Mouse (Mus musculus) liver, postnatal 0 days (tissue): ENCODE data around the gene Tmtc1.
A peak's percentile ranks its signal among the peaks of the same experiment; 100 is the strongest.

ENCODE experiments used
- CTCF ChIP-seq: sonication (generic); IDR thresholded peaks from 2 replicates; pipeline ENCODE4 v1.5.1; 2016; ENCODE audit warnings: antibody characterized with exemption, low read depth
- EP300 ChIP-seq: IDR thresholded peaks from 2 replicates; pipeline ENCODE4 v1.6.1; 2016; ENCODE audit warnings: antibody characterized with exemption, low read depth, mild to moderate bottlenecking

GRCm38 (mm10) chr6:148248625-148249024, 195.6 kb downstream of the Tmtc1 start:
- TF ChIP-seq CTCF (peak; percentile 62), EP300 (no peak)
